Mouse (Mus musculus) kidney, adult 2 months (tissue): ENCODE results near the gene Bmp7.

Source experiments
- CTCF ChIP-seq: fragments of 200-500 bp; conservative IDR thresholded peaks from 2 replicates; pipeline ENCODE4 v1.5.1; 2011; ENCODE audit warnings: low read depth, mild to moderate bottlenecking, control low read depth, low read length, moderate library complexity, mixed read lengths; ENCODE audit not compliant: insufficient read depth, insufficient read length
- POLR2A ChIP-seq: fragments of 200-500 bp; IDR thresholded peaks from one replicate; pipeline ENCODE4 v1.6.1; 2011; ENCODE audit warnings: low read depth, low read length, control low read depth

- TF ChIP-seq CTCF (no peak), POLR2A (no peak)
These were observed 83.6 kb downstream of the Bmp7 start for GRCm38 (mm10) chr2:172856549-172856948.
